Mouse (Mus musculus): ENCODE measurements around the gene Sirt7.

- TF ChIP-seq POLR2A (IDR thresholded peaks at IDR 0.05; ENCODE audit: extremely low read depth, insufficient read depth, low read length) (no peak), CTCF (IDR thresholded peaks at IDR 0.05; ENCODE audit: extremely low read depth, insufficient read depth, low read length) (no peak)
These were observed at the start of gene Sirt7 for GRCm38 (mm10) chr11:120625152-120625775.

Measured in cortical plate, adult 2 months (tissue).